Mouse (Mus musculus): Measurements from ENCODE around the gene Cenpa.
"Not testable (repeated sequence)": the region's sequence is repeated elsewhere in the genome, so short reads cannot be mapped to it uniquely, and the experiment has no call there.

Cenpa gene

GRCm38 (mm10) chr5:30679593-30679992 is 13.0 kb downstream of the Cenpa start:
- DNase-seq (ENCODE audit: low read depth), result peak; percentile 92

- DNase-seq (ENCODE audit: low read depth), result no peak
Observed at GRCm38 (mm10) chr5:30681970-30682369, 15.4 kb downstream of the Cenpa start.

GRCm38 (mm10) chr5:30682967-30683600 is 16.5 kb downstream of the Cenpa start:
- DNase-seq (ENCODE audit: low read depth), result peak; percentile 59

- DNase-seq (ENCODE audit: low read depth), result peak; percentile 37
Observed at GRCm38 (mm10) chr5:30683993-30684392, 17.4 kb downstream of the Cenpa start.

GRCm38 (mm10) chr5:30686781-30687180 is 20.2 kb downstream of the Cenpa start:
- peak; percentile 38 for DNase-seq (ENCODE audit: low read depth)

GRCm38 (mm10) chr5:30700361-30701000 is 33.9 kb downstream of the Cenpa start:
- DNase-seq (ENCODE audit: low read depth), result no peak

GRCm38 (mm10) chr5:30701373-30701772 is 34.8 kb downstream of the Cenpa start:
- not testable (repeated sequence) for DNase-seq (ENCODE audit: low read depth)

- peak; percentile 23 for DNase-seq (ENCODE audit: low read depth)
Observed at GRCm38 (mm10) chr5:30701866-30702265, 35.3 kb downstream of the Cenpa start.

GRCm38 (mm10) chr5:30709744-30710383 is 43.3 kb downstream of the Cenpa start:
- DNase-seq (ENCODE audit: low read depth), result peak; percentile 75

GRCm38 (mm10) chr5:30710486-30710885 is 43.9 kb downstream of the Cenpa start:
- no peak for DNase-seq (ENCODE audit: low read depth)

GRCm38 (mm10) chr5:30711147-30712001 is 44.8 kb downstream of the Cenpa start, which contains the start of gene Dpysl5:
Gene Dpysl5 (plus strand): TSS chr5:30711564.
- no peak for DNase-seq (ENCODE audit: low read depth)

- DNase-seq (ENCODE audit: low read depth), result no peak
Observed at GRCm38 (mm10) chr5:30712002-30712390, 45.4 kb downstream of the Cenpa start.

GRCm38 (mm10) chr5:30712441-30713298 is 46.1 kb downstream of the Cenpa start:
- no peak for DNase-seq (ENCODE audit: low read depth)

- no peak for DNase-seq (ENCODE audit: low read depth)
Observed at GRCm38 (mm10) chr5:30713299-30713675, 46.7 kb downstream of the Cenpa start.

- no peak for DNase-seq (ENCODE audit: low read depth)
Observed at GRCm38 (mm10) chr5:30713691-30714090, 47.1 kb downstream of the Cenpa start.

GRCm38 (mm10) chr5:30716311-30716710 is 49.7 kb downstream of the Cenpa start:
- DNase-seq (ENCODE audit: low read depth), result no peak

- no peak for DNase-seq (ENCODE audit: low read depth)
Observed at GRCm38 (mm10) chr5:30717506-30717905, 50.9 kb downstream of the Cenpa start.

GRCm38 (mm10) chr5:30717991-30718703 is 51.6 kb downstream of the Cenpa start:
- no peak for DNase-seq (ENCODE audit: low read depth)

- no peak for DNase-seq (ENCODE audit: low read depth)
Observed at GRCm38 (mm10) chr5:30721935-30722334, 55.4 kb downstream of the Cenpa start.

Data from 416B (cell line).